Mouse (Mus musculus): ENCODE measurements around the gene Cacna1d. TPM values are rescaled to one million over a fixed set of nuclear protein-coding genes. Genes with fewer than 3 reads are reported as not detected.
A peak's percentile ranks its signal among the peaks of the same experiment; 100 is the strongest.

The Cacna1d gene
- total RNA-seq, 2 experiments from 2014 or later: 39.7 to 43.9 TPM

DNA sequence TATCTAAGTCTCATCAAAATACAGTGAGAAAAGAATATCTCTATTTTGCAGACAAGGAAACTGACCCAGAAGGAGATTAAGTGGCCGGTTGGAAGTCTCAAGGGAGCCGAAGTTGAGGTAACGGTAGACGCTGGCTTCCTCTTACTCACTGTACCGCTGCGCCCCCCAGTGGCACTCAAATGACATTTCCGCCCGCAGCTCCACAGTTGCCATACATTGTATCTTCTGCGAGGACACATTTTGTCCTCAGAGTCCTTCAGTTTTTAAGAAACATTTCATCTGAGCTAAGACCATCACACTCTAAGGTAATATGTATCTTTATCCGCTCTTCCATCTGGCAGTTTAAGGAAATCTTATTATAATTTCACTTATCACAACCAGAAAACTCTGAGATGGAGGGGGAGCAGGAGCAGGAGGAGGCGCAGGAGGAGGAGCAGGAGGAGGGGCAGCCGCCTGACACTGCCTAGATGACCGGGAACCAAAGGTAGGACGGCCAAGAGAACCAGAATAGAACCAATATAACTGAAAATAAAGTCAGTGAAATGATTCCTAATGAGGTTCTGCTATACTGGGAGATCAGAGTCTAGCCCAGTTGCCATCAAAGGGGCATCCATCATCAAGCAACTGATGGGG, 31.2 kb downstream of the Cacna1d start:
- DNase-seq (ENCODE audit: low spot score in 2 of 2): peak; percentile 65 to 89

- DNase-seq (ENCODE audit: low spot score in 2 of 2): no peak
Observed at GRCm38 (mm10) chr14:30458820-30459219, 32.4 kb downstream of the Cacna1d start.

DNA sequence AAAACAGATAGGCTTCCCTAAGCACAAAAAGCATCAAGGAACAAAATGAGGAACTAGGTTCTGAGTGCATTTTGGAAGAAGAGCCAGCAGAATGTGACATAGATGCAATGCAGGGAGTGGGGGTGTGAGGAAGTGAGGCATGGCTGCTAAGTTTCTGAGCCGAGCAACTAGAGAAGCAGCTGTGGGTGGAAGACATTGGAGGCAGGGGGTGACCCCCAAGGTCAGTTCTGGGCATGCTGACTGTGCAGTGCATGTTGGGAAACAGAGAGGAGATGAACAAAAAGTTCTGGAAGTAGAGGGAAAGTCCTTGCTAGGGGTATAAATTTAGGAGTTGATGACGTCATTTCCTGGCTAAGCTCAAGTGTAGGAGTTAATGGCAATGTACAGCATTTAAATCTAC, 33.4 kb downstream of the Cacna1d start:
- peak in 1 of 2 experiments; percentile 36 for DNase-seq (ENCODE audit: low spot score in 2 of 2)

- peak; percentile 33 to 67 for DNase-seq (ENCODE audit: low spot score in 2 of 2)
Observed at GRCm38 (mm10) chr14:30457436-30457835, 33.8 kb downstream of the Cacna1d start.

DNA sequence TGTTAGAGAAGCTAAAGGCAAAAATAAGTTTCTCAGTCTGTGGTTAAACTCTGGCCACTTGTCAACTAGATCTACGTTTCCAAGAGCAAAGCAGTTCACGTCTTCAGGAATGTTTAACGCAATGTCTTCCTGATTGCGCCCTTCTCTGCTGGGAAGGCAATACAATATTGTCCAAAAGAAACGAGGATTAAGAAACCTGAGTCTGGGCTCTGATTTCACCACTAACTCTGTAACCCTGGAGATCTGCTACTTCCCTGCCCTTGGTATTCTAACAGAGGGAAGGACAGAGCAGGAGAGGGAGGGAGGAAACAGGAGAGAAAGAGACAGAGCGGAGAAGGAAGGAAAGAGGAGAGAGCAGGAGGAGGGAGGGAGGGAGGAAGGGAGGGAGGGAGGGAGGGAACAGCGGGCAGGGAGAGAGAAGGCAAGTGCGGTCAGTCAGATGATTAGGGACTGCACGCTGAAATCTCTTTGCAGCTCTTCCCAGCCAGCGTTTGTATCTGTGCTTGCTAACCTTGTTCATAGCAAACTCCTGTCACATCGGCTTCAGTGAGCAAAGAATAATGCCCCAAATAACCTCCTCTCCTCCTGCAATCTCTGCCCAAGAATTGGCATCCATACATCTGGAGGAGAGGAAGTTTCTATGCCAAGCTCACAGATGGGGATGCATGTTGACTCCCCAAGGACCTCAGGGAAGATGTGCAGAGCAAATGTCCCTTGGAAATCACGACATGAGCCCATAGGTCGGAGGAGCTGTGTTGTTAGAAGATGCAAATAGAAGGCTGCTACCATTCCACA, 35.3 kb downstream of the Cacna1d start:
- no peak for DNase-seq (ENCODE audit: low spot score in 2 of 2)

- DNase-seq (ENCODE audit: low spot score in 2 of 2): no peak
Observed at GRCm38 (mm10) chr14:30439915-30440314, 51.3 kb downstream of the Cacna1d start.

- DNase-seq (ENCODE audit: low spot score in 2 of 2): no peak
Observed at GRCm38 (mm10) chr14:30435316-30435715, 55.9 kb downstream of the Cacna1d start.

DNA sequence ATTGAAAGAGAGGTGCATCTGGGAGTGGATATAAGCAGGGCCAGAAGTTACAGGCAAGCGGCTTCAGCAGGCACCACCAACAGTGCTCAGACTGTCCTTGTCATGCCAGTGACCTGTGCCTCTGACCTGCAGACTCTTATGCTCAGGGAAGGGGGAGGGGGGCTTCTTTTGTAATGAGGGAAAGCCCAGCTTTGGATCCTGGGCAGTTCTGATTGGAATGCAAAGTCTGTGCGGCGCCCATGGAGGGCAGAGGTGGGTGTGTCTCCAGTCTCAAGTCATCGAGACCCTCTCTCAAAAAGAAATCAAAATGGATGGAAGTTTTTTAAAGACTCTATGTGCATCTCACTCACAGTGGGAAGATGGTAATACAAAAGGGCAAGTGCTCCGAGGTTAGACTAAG, 60.8 kb downstream of the Cacna1d start:
- no peak for DNase-seq (ENCODE audit: low spot score in 2 of 2)

GRCm38 (mm10) chr14:30430026-30430425, 61.2 kb downstream of the Cacna1d start:
- no peak for DNase-seq (ENCODE audit: low spot score in 2 of 2)

GRCm38 (mm10) chr14:30429606-30430005, 61.6 kb downstream of the Cacna1d start:
- DNase-seq (ENCODE audit: low spot score in 2 of 2): no peak

DNA sequence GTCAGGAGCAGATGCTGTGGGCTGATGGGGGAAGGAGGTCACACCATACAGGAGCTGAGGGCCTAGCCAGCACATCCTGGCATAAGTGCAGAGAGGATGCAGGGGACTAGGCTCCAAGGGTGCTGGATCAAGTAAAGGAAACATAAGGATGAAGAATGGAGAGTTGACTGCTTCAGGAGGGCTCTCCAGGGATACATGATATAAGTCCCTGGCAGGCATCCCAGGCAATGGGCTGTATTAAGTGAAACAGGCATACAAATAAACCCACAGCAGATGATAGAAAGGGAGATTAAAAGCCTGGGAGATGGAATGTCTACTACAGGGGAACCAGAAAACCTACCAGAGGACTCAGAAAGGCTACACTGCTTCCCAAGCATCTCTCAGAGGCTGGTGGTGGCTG, 62.5 kb downstream of the Cacna1d start:
- no peak for DNase-seq (ENCODE audit: low spot score in 2 of 2)

- no peak for DNase-seq (ENCODE audit: low spot score in 2 of 2)
Observed at GRCm38 (mm10) chr14:30425876-30426275, 65.4 kb downstream of the Cacna1d start.

- DNase-seq (ENCODE audit: low spot score in 2 of 2): no peak
Observed at GRCm38 (mm10) chr14:30425175-30425574, 66.1 kb downstream of the Cacna1d start.

- DNase-seq (ENCODE audit: low spot score in 2 of 2): no peak
Observed at GRCm38 (mm10) chr14:30424638-30425037, 66.6 kb downstream of the Cacna1d start.

- DNase-seq (ENCODE audit: low spot score in 2 of 2): no peak
Observed at GRCm38 (mm10) chr14:30422376-30423140, 68.7 kb downstream of the Cacna1d start.

DNA sequence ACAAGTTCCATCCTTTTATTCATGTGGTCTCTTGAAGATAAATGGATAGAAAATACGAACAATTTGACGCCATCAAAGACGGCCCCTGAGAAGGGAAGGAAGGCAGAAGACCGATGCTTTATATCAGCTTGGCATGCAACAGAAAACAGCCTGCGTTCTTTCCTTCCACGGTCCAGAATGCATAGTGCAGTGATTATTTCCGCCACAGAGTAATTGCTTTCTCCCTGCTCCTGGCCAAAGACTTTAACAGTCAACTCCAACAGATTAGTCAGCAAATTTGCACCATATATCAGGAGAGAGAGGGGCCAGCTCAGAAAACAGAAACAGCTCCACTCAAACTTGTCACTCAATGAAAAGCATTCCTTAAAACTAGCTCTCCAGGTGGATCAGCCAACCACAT, 71.8 kb downstream of the Cacna1d start:
- no peak for DNase-seq (ENCODE audit: low spot score in 2 of 2)

GRCm38 (mm10) chr14:30419046-30419445, 72.2 kb downstream of the Cacna1d start:
- no peak for DNase-seq (ENCODE audit: low spot score in 2 of 2)

GRCm38 (mm10) chr14:30415830-30416229, 75.4 kb downstream of the Cacna1d start:
- no peak for DNase-seq (ENCODE audit: low spot score in 2 of 2)

DNA sequence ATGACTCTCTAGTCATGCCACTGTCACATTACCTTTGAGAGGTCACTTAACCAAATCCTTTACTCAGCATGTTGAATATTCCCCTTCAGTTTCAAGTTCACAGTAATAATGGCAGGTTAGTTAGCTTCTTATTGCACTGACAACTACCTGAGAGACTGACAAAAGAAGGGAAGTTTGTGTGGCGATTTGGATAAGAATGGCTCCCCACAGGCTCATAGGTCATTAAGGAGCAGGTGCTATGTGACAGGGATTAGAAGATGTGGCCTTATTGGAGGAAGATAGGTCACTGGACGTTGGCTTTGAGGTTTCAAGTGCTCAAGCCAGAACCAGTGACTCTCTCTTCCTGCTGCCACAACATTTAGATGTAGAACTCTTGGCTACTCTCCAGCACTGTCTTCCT, 77.1 kb downstream of the Cacna1d start:
- no peak for DNase-seq (ENCODE audit: low spot score in 2 of 2)

DNA sequence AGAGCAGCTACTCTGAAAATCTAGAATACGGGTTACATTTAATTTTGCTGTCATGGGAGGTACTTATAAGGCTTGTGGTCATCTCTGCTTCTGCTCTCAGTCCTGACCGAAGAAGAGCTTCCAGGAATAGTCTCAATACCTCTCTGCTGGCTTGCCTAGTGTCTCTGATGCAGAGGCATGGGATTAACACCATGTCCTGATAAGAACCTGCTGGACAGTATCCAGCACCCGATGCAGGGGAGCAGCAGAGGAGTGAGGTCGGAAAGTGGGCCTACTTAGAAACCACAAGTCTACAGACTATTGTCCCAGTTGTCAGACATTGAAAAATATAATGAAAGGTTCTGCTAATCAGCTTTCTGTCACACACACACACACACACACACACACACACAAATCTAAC, 81.9 kb downstream of the Cacna1d start:
- no peak for DNase-seq (ENCODE audit: low spot score in 2 of 2)

- peak; percentile 32 to 72 for DNase-seq (ENCODE audit: low spot score in 2 of 2)
Observed at GRCm38 (mm10) chr14:30405456-30406225, 85.6 kb downstream of the Cacna1d start.
